Mouse (Mus musculus): ENCODE data around the gene Lrp4.

GRCm38 (mm10) chr2:91480805-91481514, 23.6 kb downstream of the Lrp4 start:
- peak; percentile 81 for TF ChIP-seq CTCF (IDR thresholded peaks at IDR 0.05; ENCODE audit: low read depth)
- TF ChIP-seq EP300 (IDR thresholded peaks at IDR 0.05; ENCODE audit: low read depth), result no peak; the same call in 1 of the 2 replicates

All from heart, postnatal 0 days (tissue).